Mouse (Mus musculus) spleen, adult 2 months (tissue): Measurements from ENCODE around the gene Tmub2.

ENCODE experiments used
- CTCF ChIP-seq: fragments of 200-500 bp; IDR thresholded peaks from 2 replicates; pipeline ENCODE4 v1.5.1; 2011; ENCODE audit warnings: mild to moderate bottlenecking, inconsistent platforms; ENCODE audit not compliant: insufficient read depth, insufficient read length, insufficient replicate concordance; ENCODE audit errors: extremely low read depth
- POLR2A ChIP-seq: fragments of 200-500 bp; IDR thresholded peaks from 2 replicates; pipeline ENCODE4 v1.6.1; 2011; ENCODE audit warnings: low read depth, low read length, inconsistent platforms

DNA sequence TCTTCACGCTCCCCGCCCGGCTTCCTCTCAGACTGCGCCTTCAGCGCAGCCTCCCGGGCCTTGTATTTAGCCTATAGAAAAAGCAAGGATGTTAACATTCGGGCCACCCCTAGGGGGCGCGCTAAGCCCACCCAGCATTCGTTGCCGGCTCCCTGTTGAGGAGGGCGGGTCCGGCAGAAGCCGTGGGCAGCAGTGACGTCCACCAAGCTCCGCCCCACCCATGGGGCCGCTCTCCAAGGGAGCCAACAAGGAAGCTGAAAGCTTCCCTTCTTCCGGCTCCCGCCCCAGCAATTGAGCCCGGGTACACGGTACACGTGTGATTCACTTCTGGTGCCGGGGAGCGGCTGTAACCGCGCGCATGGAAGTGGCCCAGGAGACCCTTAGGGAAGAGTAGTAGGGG lies 24.2 kb downstream of the Tmub2 start:
- TF ChIP-seq CTCF (peak; percentile 94), POLR2A (no peak)
